Mouse (Mus musculus): ENCODE measurements around the gene Serpina3j. TPM values are rescaled to one million over a fixed set of nuclear protein-coding genes. Genes with fewer than 3 reads are reported as not detected.
"Not testable (repeated sequence)": the region's sequence is repeated elsewhere in the genome, so short reads cannot be mapped to it uniquely, and the experiment has no call there.

The Serpina3j gene
- polyA plus RNA-seq, 1 experiment from 2014 or later, result not detected

GRCm38 (mm10) chr12:104305991-104306390 lies 8.4 kb upstream of the Serpina3j start:
- H3K27me3 ChIP-seq (replicated peaks; ENCODE audit: control insufficient read depth, insufficient read depth, low read length), result no peaks in the 10 kb centered on the region
- no peak overlapping the region for H3K9ac ChIP-seq (ENCODE audit: low read depth, low read length)
- WGBS, result 81% methylated on average over 4 of the region's 4 CpGs
- H3K9me3 ChIP-seq (ENCODE audit: control insufficient read depth, low read length), result no peaks in the 10 kb centered on the region
- no peaks in the 10 kb centered on the region for H3K4me1 ChIP-seq (ENCODE audit: control insufficient read depth, insufficient read depth, low read depth, low read length)
- no peak overlapping the region for H3K4me3 ChIP-seq (ENCODE audit: low read length)
- no peak overlapping the region for H3K27ac ChIP-seq (ENCODE audit: low read depth, low read length)
- no peaks in the 10 kb centered on the region for H3K36me3 ChIP-seq (ENCODE audit: control insufficient read depth, insufficient read depth, low read length)
- ATAC-seq, result no peak
- H3K4me2 ChIP-seq (ENCODE audit: low read length), result no peak overlapping the region

GRCm38 (mm10) chr12:104322454-104322853 lies 8.1 kb downstream of the Serpina3j start:
- H3K4me1 ChIP-seq (ENCODE audit: control insufficient read depth, insufficient read depth, low read depth, low read length), result no peaks in the 10 kb centered on the region
- H3K4me3 ChIP-seq (ENCODE audit: low read length), result no peak overlapping the region
- H3K27me3 ChIP-seq (replicated peaks; ENCODE audit: control insufficient read depth, insufficient read depth, low read length), result no peaks in the 10 kb centered on the region
- H3K9ac ChIP-seq (ENCODE audit: low read depth, low read length), result no peak overlapping the region
- WGBS, result 83% methylated on average over 1 of the region's 1 CpGs
- H3K4me2 ChIP-seq (ENCODE audit: low read length), result no peak overlapping the region
- ATAC-seq, result no peak
- H3K36me3 ChIP-seq (ENCODE audit: control insufficient read depth, insufficient read depth, low read length), result no peaks in the 10 kb centered on the region
- no peak overlapping the region for H3K27ac ChIP-seq (ENCODE audit: low read depth, low read length)
- no peaks in the 10 kb centered on the region for H3K9me3 ChIP-seq (ENCODE audit: control insufficient read depth, low read length)

GRCm38 (mm10) chr12:104331701-104332100 lies 17.3 kb downstream of the Serpina3j start:
- Histone ChIP-seq H3K9me3 (ENCODE audit: control insufficient read depth, low read length) (no peaks in the 10 kb centered on the region), H3K36me3 (ENCODE audit: control insufficient read depth, insufficient read depth, low read length) (no peaks in the 10 kb centered on the region), H3K27ac (ENCODE audit: low read depth, low read length) (no peak overlapping the region), H3K4me2 (ENCODE audit: low read length) (no peak overlapping the region), H3K4me3 (ENCODE audit: low read length) (no peak overlapping the region), H3K4me1 (ENCODE audit: control insufficient read depth, insufficient read depth, low read depth, low read length) (no peaks in the 10 kb centered on the region), H3K9ac (ENCODE audit: low read depth, low read length) (no peak overlapping the region), H3K27me3 (replicated peaks; ENCODE audit: control insufficient read depth, insufficient read depth, low read length) (no peaks in the 10 kb centered on the region)
- no peak for ATAC-seq
- WGBS, result 59% methylated on average over 1 of the region's 1 CpGs

GRCm38 (mm10) chr12:104336873-104337272 lies 22.5 kb downstream of the Serpina3j start:
- ATAC-seq; H3K36me3 ChIP-seq (ENCODE audit: control insufficient read depth, insufficient read depth, low read length); H3K27ac ChIP-seq (ENCODE audit: low read depth, low read length); H3K9me3 ChIP-seq (ENCODE audit: control insufficient read depth, low read length); H3K9ac ChIP-seq (ENCODE audit: low read depth, low read length); H3K4me3 ChIP-seq (ENCODE audit: low read length); H3K27me3 ChIP-seq (replicated peaks; ENCODE audit: control insufficient read depth, insufficient read depth, low read length); H3K4me2 ChIP-seq (ENCODE audit: low read length); H3K4me1 ChIP-seq (ENCODE audit: control insufficient read depth, insufficient read depth, low read depth, low read length): not testable (repeated sequence)

GRCm38 (mm10) chr12:104338226-104338625 lies 23.9 kb downstream of the Serpina3j start, which contains the start of the genes Serpina3k and Serpina3m:
Gene Serpina3k, plus strand, starts transcription at chr12:104338486.
Gene Serpina3m, plus strand, starts transcription at chr12:104338486.
- H3K27me3 ChIP-seq (replicated peaks; ENCODE audit: control insufficient read depth, insufficient read depth, low read length); H3K9ac ChIP-seq (ENCODE audit: low read depth, low read length); H3K4me1 ChIP-seq (ENCODE audit: control insufficient read depth, insufficient read depth, low read depth, low read length); H3K27ac ChIP-seq (ENCODE audit: low read depth, low read length); ATAC-seq; H3K36me3 ChIP-seq (ENCODE audit: control insufficient read depth, insufficient read depth, low read length); H3K9me3 ChIP-seq (ENCODE audit: control insufficient read depth, low read length); H3K4me3 ChIP-seq (ENCODE audit: low read length); H3K4me2 ChIP-seq (ENCODE audit: low read length): not testable (repeated sequence)
- WGBS, result 87% methylated on average over 3 of the region's 3 CpGs

- Histone ChIP-seq H3K4me2 (ENCODE audit: low read length) (no peak overlapping the region), H3K9me3 (ENCODE audit: control insufficient read depth, low read length) (no peaks in the 10 kb centered on the region), H3K27me3 (replicated peaks; ENCODE audit: control insufficient read depth, insufficient read depth, low read length) (no peaks in the 10 kb centered on the region), H3K27ac (ENCODE audit: low read depth, low read length) (no peak overlapping the region), H3K4me3 (ENCODE audit: low read length) (no peak overlapping the region), H3K9ac (ENCODE audit: low read depth, low read length) (no peak overlapping the region), H3K36me3 (ENCODE audit: control insufficient read depth, insufficient read depth, low read length) (no peaks in the 10 kb centered on the region), H3K4me1 (ENCODE audit: control insufficient read depth, insufficient read depth, low read depth, low read length) (no peaks in the 10 kb centered on the region)
- no peak for ATAC-seq
- 95% methylated on average over 3 of the region's 3 CpGs for WGBS
Observed at GRCm38 (mm10) chr12:104338705-104339104, 24.4 kb downstream of the Serpina3j start.

- H3K9me3 ChIP-seq (ENCODE audit: control insufficient read depth, low read length); H3K36me3 ChIP-seq (ENCODE audit: control insufficient read depth, insufficient read depth, low read length); H3K4me3 ChIP-seq (ENCODE audit: low read length); H3K4me2 ChIP-seq (ENCODE audit: low read length); H3K4me1 ChIP-seq (ENCODE audit: control insufficient read depth, insufficient read depth, low read depth, low read length); H3K9ac ChIP-seq (ENCODE audit: low read depth, low read length); ATAC-seq; H3K27ac ChIP-seq (ENCODE audit: low read depth, low read length); H3K27me3 ChIP-seq (replicated peaks; ENCODE audit: control insufficient read depth, insufficient read depth, low read length): not testable (repeated sequence)
Observed at GRCm38 (mm10) chr12:104342489-104342888, 28.1 kb downstream of the Serpina3j start.

GRCm38 (mm10) chr12:104345181-104345580 lies 30.8 kb downstream of the Serpina3j start:
- no peaks in the 10 kb centered on the region; the same call in 1 of the 2 replicates for H3K9me3 ChIP-seq (ENCODE audit: control insufficient read depth, low read length)
- H3K27ac ChIP-seq (ENCODE audit: low read depth, low read length), result no peak overlapping the region
- 82% methylated on average over 2 of the region's 2 CpGs for WGBS
- H3K9ac ChIP-seq (ENCODE audit: low read depth, low read length), result no peak overlapping the region
- H3K4me3 ChIP-seq (ENCODE audit: low read length), result no peak overlapping the region
- H3K4me2 ChIP-seq (ENCODE audit: low read length), result no peak overlapping the region
- no peak for ATAC-seq
- no peaks in the 10 kb centered on the region for H3K4me1 ChIP-seq (ENCODE audit: control insufficient read depth, insufficient read depth, low read depth, low read length)
- H3K27me3 ChIP-seq (replicated peaks; ENCODE audit: control insufficient read depth, insufficient read depth, low read length), result no peaks in the 10 kb centered on the region
- no peaks in the 10 kb centered on the region for H3K36me3 ChIP-seq (ENCODE audit: control insufficient read depth, insufficient read depth, low read length)

GRCm38 (mm10) chr12:104345707-104346106 lies 31.4 kb downstream of the Serpina3j start:
- no peaks in the 10 kb centered on the region for H3K27me3 ChIP-seq (replicated peaks; ENCODE audit: control insufficient read depth, insufficient read depth, low read length)
- H3K27ac ChIP-seq (ENCODE audit: low read depth, low read length), result no peak overlapping the region
- no peaks in the 10 kb centered on the region for H3K36me3 ChIP-seq (ENCODE audit: control insufficient read depth, insufficient read depth, low read length)
- H3K9ac ChIP-seq (ENCODE audit: low read depth, low read length), result no peak overlapping the region
- H3K9me3 ChIP-seq (ENCODE audit: control insufficient read depth, low read length), result no peaks in the 10 kb centered on the region; the same call in 1 of the 2 replicates
- no peak for ATAC-seq
- H3K4me3 ChIP-seq (ENCODE audit: low read length), result no peak overlapping the region
- H3K4me1 ChIP-seq (ENCODE audit: control insufficient read depth, insufficient read depth, low read depth, low read length), result no peaks in the 10 kb centered on the region
- H3K4me2 ChIP-seq (ENCODE audit: low read length), result no peak overlapping the region

GRCm38 (mm10) chr12:104347091-104347490 lies 32.7 kb downstream of the Serpina3j start:
- WGBS, result 81% methylated on average over 2 of the region's 2 CpGs
- Histone ChIP-seq H3K27ac (ENCODE audit: low read depth, low read length) (no peak overlapping the region), H3K9ac (ENCODE audit: low read depth, low read length) (no peak overlapping the region), H3K4me3 (ENCODE audit: low read length) (no peak overlapping the region), H3K4me2 (ENCODE audit: low read length) (no peak overlapping the region), H3K9me3 (ENCODE audit: control insufficient read depth, low read length) (no peaks in the 10 kb centered on the region; the same call in 1 of the 2 replicates), H3K4me1 (ENCODE audit: control insufficient read depth, insufficient read depth, low read depth, low read length) (no peaks in the 10 kb centered on the region), H3K27me3 (replicated peaks; ENCODE audit: control insufficient read depth, insufficient read depth, low read length) (no peaks in the 10 kb centered on the region), H3K36me3 (ENCODE audit: control insufficient read depth, insufficient read depth, low read length) (no peaks in the 10 kb centered on the region)
- no peak for ATAC-seq
